Mouse (Mus musculus): Measurements from ENCODE around the gene Rab11fip3.

GRCm38 (mm10) chr17:26057787-26058567 is 11.4 kb downstream of the Rab11fip3 start:
- TF ChIP-seq POLR2A (IDR thresholded peaks at IDR 0.05; ENCODE audit: borderline replicate concordance, insufficient read depth, low read length) (no peak), CTCF (IDR thresholded peaks at IDR 0.05; ENCODE audit: borderline replicate concordance, insufficient read depth, low read depth, low read length) (no peak)
